Mouse (Mus musculus): ENCODE data around the gene Dnah17. TPM values are rescaled to one million over a fixed set of nuclear protein-coding genes. Genes with fewer than 3 reads are reported as not detected.

Dnah17 gene
- polyA plus RNA-seq (2017; shearing (Covaris generic)), result 0.16 TPM

DNA sequence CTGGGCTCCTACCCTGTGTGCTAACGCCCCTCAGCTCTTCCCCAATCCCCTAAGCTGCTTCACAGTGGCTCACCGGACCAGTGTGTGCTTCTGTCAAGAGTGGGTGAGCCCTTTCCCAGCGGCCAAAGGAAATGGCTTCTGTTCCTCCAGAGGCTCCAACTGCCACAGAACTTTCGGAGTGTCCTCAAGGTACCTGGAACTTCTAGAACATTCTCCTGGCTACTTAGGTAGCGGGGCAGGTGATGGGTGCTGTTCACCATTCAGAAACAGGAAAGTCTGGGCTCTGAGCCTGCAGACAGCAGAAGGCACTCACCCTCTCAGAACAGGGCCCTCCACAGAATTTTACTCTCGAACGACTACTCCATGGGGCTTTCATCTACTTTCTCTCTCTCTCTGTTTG is at the start of gene Dnah17:
Dnah17 (minus strand) TSS at position 101 of the 400 bp plus-strand sequence.

DNA sequence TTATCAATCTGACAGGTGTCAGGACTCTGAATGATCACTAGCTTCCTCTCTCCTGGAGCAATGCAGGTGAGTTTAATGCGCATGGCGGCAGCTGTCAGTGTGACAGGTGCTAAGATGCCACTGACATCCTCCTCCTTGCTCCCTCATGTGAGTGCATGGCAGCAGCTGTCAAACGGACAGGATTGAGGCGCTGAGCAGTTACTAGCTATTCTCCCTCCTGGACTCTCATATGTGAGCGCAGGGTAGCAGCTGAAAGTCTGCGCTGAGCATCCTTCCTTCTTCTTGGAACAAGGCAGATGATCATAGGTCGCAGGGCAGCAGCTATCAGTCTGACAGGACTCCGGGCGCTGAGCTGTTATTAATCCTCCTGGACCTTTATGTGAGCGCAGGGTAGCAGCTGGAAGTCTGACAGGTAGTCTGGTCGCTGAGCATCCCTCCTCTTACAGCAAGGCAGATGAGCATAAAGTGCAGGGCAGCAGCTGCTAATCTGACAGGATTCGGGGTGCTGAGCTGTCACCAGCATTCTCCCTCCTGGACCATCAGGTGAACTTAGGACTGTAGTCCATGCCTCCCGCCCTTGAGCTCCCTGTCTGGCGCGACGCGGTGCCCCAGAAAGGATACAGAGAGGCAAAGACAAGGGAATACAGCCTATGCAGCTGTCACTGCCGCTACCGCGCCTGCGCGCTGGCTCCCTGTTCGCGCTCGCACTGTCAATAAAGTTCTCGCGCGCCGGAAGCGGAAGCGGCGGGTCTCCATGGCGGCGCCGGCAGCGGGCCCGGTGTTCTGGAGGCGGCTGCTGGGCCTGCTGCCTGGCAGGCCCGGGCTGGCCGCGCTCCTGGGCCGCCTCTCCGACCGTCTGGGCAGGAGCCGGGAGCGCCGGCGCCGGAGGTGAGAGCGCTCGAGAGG is 144.1 kb downstream of the Dnah17 start, which contains the start of gene Pgs1:
Pgs1 (plus strand) TSS at position 167 of the 906 bp plus-strand sequence.

Other genes with a start within 250 kb of the Dnah17 start
- gene Socs3, start 160.6 kb downstream of the Dnah17 start, polyA plus RNA-seq (2017; shearing (Covaris generic)), result 515 TPM
- 44.4 TPM for gene Pgs1, start 144.3 kb downstream of the Dnah17 start, polyA plus RNA-seq (2017; shearing (Covaris generic))
- gene Cyth1, start 118.0 kb upstream of the Dnah17 start, polyA plus RNA-seq (2017; shearing (Covaris generic)), result 209 TPM
- 58.1 TPM for gene Usp36, start 159.6 kb upstream of the Dnah17 start, polyA plus RNA-seq (2017; shearing (Covaris generic))
- gene Cep295nl, start 211.9 kb upstream of the Dnah17 start, polyA plus RNA-seq (2017; shearing (Covaris generic)), result not detected
- 12.6 TPM for gene Timp2, start 225.1 kb upstream of the Dnah17 start, polyA plus RNA-seq (2017; shearing (Covaris generic))

Data from effector memory CD4-positive, alpha-beta T cell, adult 7 months (primary cell).